Mouse (Mus musculus): ENCODE measurements around the gene Lbh.

The Lbh gene

GRCm38 (mm10) chr17:72973041-72973440 is 54.9 kb downstream of the Lbh start:
- no peak for DNase-seq (ENCODE audit: low read depth)

DNA sequence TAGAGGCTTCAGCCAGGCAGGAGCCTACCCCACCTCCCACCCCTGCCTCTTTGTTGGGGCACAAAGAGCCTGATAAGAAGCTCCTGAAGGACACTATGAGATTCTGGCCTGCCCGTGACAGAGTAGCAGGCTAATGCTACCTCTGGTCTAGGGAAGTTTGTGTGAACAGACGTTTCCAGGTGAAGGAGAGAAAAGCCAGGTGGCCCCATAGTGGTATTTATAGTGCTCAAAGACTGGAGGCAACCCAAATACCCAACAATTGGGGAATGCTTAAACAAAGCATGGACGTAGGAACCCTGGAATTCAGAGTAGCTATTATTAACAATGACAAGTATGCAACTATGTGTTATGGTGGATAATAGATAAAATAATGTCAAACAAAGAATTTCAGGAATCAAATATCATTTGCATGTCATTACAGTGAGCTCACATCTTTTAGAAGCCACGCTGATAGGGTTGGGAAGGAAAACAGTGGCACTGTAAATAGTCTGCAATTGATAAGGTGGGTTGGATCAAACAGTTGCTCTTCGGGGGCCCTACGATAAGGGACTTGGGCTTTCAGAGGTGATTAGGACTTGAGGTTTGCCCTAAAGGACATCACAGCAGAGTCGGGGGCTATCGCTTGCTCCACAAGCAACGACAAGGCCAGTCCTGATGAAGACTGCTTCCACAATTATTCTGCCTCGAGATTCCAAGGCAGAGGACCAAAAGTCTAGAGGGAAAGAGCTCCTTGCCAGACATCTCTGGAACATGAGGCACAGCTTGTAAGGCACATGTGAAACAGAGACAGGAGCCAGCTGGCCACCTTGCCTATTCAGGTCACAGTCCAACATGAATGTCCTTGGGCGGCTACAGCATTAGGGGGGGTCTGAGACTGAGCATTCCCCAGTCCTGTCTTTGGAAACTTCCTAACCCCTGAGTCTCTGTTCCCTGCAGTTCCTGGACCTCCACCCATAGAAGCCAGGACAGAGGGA is 58.4 kb downstream of the Lbh start:
- DNase-seq (ENCODE audit: low read depth), result no peak

- DNase-seq (ENCODE audit: low read depth), result no peak
These were observed 59.5 kb downstream of the Lbh start for GRCm38 (mm10) chr17:72977616-72978015.

GRCm38 (mm10) chr17:72982156-72982555 is 64.1 kb downstream of the Lbh start:
- DNase-seq (ENCODE audit: low read depth), result no peak

- DNase-seq (ENCODE audit: low read depth), result no peak
These were observed 65.4 kb downstream of the Lbh start for GRCm38 (mm10) chr17:72983471-72983870.

DNA sequence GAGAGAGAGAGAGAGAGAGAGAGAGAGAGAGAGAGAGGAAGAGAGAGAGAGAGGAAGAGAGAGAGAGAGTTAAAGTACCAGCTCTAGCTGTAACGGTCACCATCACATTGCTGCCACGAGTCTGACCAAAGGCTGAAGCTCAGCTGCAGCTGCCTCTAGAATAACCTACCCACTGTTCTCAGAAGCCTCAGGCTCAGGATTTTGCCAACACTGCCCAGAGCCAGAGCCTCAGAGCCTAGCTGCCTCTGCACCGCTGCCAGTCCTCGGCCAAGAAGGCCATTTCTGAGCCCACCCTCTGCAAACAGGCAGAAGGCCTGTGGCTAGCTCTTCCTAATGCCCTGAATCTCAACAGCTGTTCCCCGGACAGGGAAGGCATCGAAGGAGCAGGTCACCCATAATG is 70.9 kb downstream of the Lbh start:
- DNase-seq (ENCODE audit: low read depth), result no peak
